Mouse (Mus musculus): Measurements from ENCODE around the gene Brwd1.
A peak's percentile ranks its signal among the peaks of the same experiment; 100 is the strongest.
"Not testable (repeated sequence)": the region's sequence is repeated elsewhere in the genome, so short reads cannot be mapped to it uniquely, and the experiment has no call there.

Gene Brwd1

GRCm38 (mm10) chr16:95984911-95985310 is 97.4 kb downstream of the Brwd1 start:
- no peak for DNase-seq (ENCODE audit: low read depth, low spot score)

GRCm38 (mm10) chr16:95983601-95984000 is 98.7 kb downstream of the Brwd1 start:
- no peak for DNase-seq (ENCODE audit: low read depth, low spot score)

- no peak for DNase-seq (ENCODE audit: low read depth, low spot score)
Measured at GRCm38 (mm10) chr16:95970841-95971240, 111.5 kb downstream of the Brwd1 start.

GRCm38 (mm10) chr16:95967455-95967854 is 114.9 kb downstream of the Brwd1 start:
- DNase-seq (ENCODE audit: low read depth, low spot score) = no peak

GRCm38 (mm10) chr16:95964427-95965023 is 117.8 kb downstream of the Brwd1 start:
- peak; percentile 83 for DNase-seq (ENCODE audit: low read depth, low spot score)

- not testable (repeated sequence) for DNase-seq (ENCODE audit: low read depth, low spot score)
Measured at GRCm38 (mm10) chr16:95961484-95961883, 120.8 kb downstream of the Brwd1 start.

- DNase-seq (ENCODE audit: low read depth, low spot score) = not testable (repeated sequence)
Measured at GRCm38 (mm10) chr16:95960689-95961088, 121.6 kb downstream of the Brwd1 start.

GRCm38 (mm10) chr16:95958080-95958479 is 124.2 kb downstream of the Brwd1 start:
- DNase-seq (ENCODE audit: low read depth, low spot score) = no peak

- peak; percentile 33 for DNase-seq (ENCODE audit: low read depth, low spot score)
Measured at GRCm38 (mm10) chr16:95956618-95957017, 125.7 kb downstream of the Brwd1 start.

- no peak for DNase-seq (ENCODE audit: low read depth, low spot score)
Measured at GRCm38 (mm10) chr16:95955716-95956346, 126.5 kb downstream of the Brwd1 start.

- DNase-seq (ENCODE audit: low read depth, low spot score) = no peak
Measured at GRCm38 (mm10) chr16:95954341-95954740, 128.0 kb downstream of the Brwd1 start.

- DNase-seq (ENCODE audit: low read depth, low spot score) = no peak
Measured at GRCm38 (mm10) chr16:95953159-95953650, 129.1 kb downstream of the Brwd1 start.

GRCm38 (mm10) chr16:95951471-95951870 is 130.9 kb downstream of the Brwd1 start:
- DNase-seq (ENCODE audit: low read depth, low spot score) = no peak

- peak; percentile 89 for DNase-seq (ENCODE audit: low read depth, low spot score)
Measured at GRCm38 (mm10) chr16:95945389-95946311, 136.7 kb downstream of the Brwd1 start.

GRCm38 (mm10) chr16:95943186-95943585 is 139.1 kb downstream of the Brwd1 start:
- no peak for DNase-seq (ENCODE audit: low read depth, low spot score)
